Mouse (Mus musculus): ENCODE results near the gene Shisal2a. TPM values are rescaled to one million over a fixed set of nuclear protein-coding genes. Genes with fewer than 3 reads are reported as not detected.

Gene Shisal2a
- polyA plus RNA-seq, 1 experiment from 2014 or later, result 7.7 TPM

GRCm38 (mm10) chr4:108319747-108320146, 63.4 kb downstream of the Shisal2a start:
- no peaks in the 10 kb centered on the region for H3K27me3 ChIP-seq (ENCODE audit: control insufficient read depth, insufficient read depth, low read length)
- no peak overlapping the region for H3K27ac ChIP-seq (ENCODE audit: low read depth, low read length)
- ATAC-seq (ENCODE audit: low read depth), result no peak
- no peaks in the 10 kb centered on the region for H3K9me3 ChIP-seq (ENCODE audit: control insufficient read depth, low read length)
- H3K4me2 ChIP-seq (ENCODE audit: low read depth, low read length), result no peak overlapping the region
- WGBS, result 71% methylated on average over 6 of the region's 6 CpGs
- H3K9ac ChIP-seq (replicated peaks; ENCODE audit: low read depth, low read length), result no peak overlapping the region
- H3K4me1 ChIP-seq (ENCODE audit: control insufficient read depth, insufficient read depth, low read length), result no peaks in the 10 kb centered on the region
- no peak overlapping the region for H3K4me3 ChIP-seq (ENCODE audit: low read depth, low read length)
- H3K36me3 ChIP-seq (ENCODE audit: control insufficient read depth, insufficient read depth, low read length), result no peaks in the 10 kb centered on the region

- Histone ChIP-seq H3K4me2 (ENCODE audit: low read depth, low read length) (no peak overlapping the region), H3K4me1 (ENCODE audit: control insufficient read depth, insufficient read depth, low read length) (no peaks in the 10 kb centered on the region)
- no peak for ATAC-seq (ENCODE audit: low read depth)
These were observed 64.2 kb downstream of the Shisal2a start for GRCm38 (mm10) chr4:108318649-108319615.

More at GRCm38 (mm10) chr4:108318649-108319615, 64.2 kb downstream of the Shisal2a start:
- Histone ChIP-seq H3K9ac (replicated peaks; ENCODE audit: low read depth, low read length) (no peak overlapping the region), H3K9me3 (ENCODE audit: control insufficient read depth, low read length) (no peaks in the 10 kb centered on the region), H3K27me3 (ENCODE audit: control insufficient read depth, insufficient read depth, low read length) (no peaks in the 10 kb centered on the region), H3K4me3 (ENCODE audit: low read depth, low read length) (no peak overlapping the region), H3K27ac (ENCODE audit: low read depth, low read length) (no peak overlapping the region), H3K36me3 (ENCODE audit: control insufficient read depth, insufficient read depth, low read length) (no peaks in the 10 kb centered on the region)
- 80% methylated on average over 7 of the region's 8 CpGs for WGBS

Other genes with a start within 250 kb of the Shisal2a start
- 233 and 238 TPM in 2 replicates for gene Scp2, start 238.4 kb downstream of the Shisal2a start, polyA plus RNA-seq (2014; fragmentation: Nextera tagmentation; extraction: Ambion mirVana)
- gene Echdc2, start 217.9 kb downstream of the Shisal2a start, polyA plus RNA-seq (2014; fragmentation: Nextera tagmentation; extraction: Ambion mirVana), result 7.5 and 7.9 TPM in 2 replicates
- gene Zyg11a, start 165.3 kb downstream of the Shisal2a start, polyA plus RNA-seq (2014; fragmentation: Nextera tagmentation; extraction: Ambion mirVana), result not detected in 2 replicates
- gene Zyg11b, start 82.3 kb downstream of the Shisal2a start, polyA plus RNA-seq (2014; fragmentation: Nextera tagmentation; extraction: Ambion mirVana), result 42.7 and 48.5 TPM in 2 replicates
- gene Coa7, start 55.2 kb downstream of the Shisal2a start, polyA plus RNA-seq (2014; fragmentation: Nextera tagmentation; extraction: Ambion mirVana), result 44.1 and 45.0 TPM in 2 replicates
- gene Gpx7, start 23.6 kb upstream of the Shisal2a start, polyA plus RNA-seq (2014; fragmentation: Nextera tagmentation; extraction: Ambion mirVana), result 21.7 and 37.4 TPM in 2 replicates
- gene Tut4, start 76.1 kb upstream of the Shisal2a start, polyA plus RNA-seq (2014; fragmentation: Nextera tagmentation; extraction: Ambion mirVana), result 55.8 and 65.8 TPM in 2 replicates
- gene Prpf38a, start 196.0 kb upstream of the Shisal2a start, polyA plus RNA-seq (2014; fragmentation: Nextera tagmentation; extraction: Ambion mirVana), result 78.9 and 82.5 TPM in 2 replicates
- 2.0 and 2.1 TPM in 2 replicates for gene Orc1, start 196.1 kb upstream of the Shisal2a start, polyA plus RNA-seq (2014; fragmentation: Nextera tagmentation; extraction: Ambion mirVana)
- 16.5 and 23.0 TPM in 2 replicates for gene Cc2d1b, start 236.6 kb upstream of the Shisal2a start, polyA plus RNA-seq (2014; fragmentation: Nextera tagmentation; extraction: Ambion mirVana)

Data from neural tube, embryonic 14.5 days (tissue).